Mouse (Mus musculus) natural killer cell, adult 2 months (primary cell): ENCODE measurements around the gene Havcr2.
"Not testable (repeated sequence)": the region's sequence is repeated elsewhere in the genome, so short reads cannot be mapped to it uniquely, and the experiment has no call there.

Experiments used
- DNase-seq, 2 experiments: peaks; one replicate each; pipeline ENCODE4 v3.0.0; 2022; ENCODE audit warnings: low spot score in 2 of 2

The Havcr2 gene

GRCm38 (mm10) chr11:46454453-46455045, at the start of gene Havcr2:
TSS of gene Havcr2 (plus strand) at chr11:46454935.
- peak; percentile 18 to 28 for DNase-seq

GRCm38 (mm10) chr11:46404986-46405385, 49.7 kb upstream of the Havcr2 start:
- DNase-seq = no peak

GRCm38 (mm10) chr11:46406721-46407120, 48.0 kb upstream of the Havcr2 start:
- DNase-seq = no peak

GRCm38 (mm10) chr11:46410018-46410563, 44.6 kb upstream of the Havcr2 start:
- no peak for DNase-seq

- no peak for DNase-seq
Measured at GRCm38 (mm10) chr11:46418438-46418837, 36.3 kb upstream of the Havcr2 start.

- DNase-seq = no peak
Measured at GRCm38 (mm10) chr11:46418860-46419259, 35.9 kb upstream of the Havcr2 start.

- no peak for DNase-seq
Measured at GRCm38 (mm10) chr11:46421086-46421888, 33.4 kb upstream of the Havcr2 start.

- DNase-seq = not testable (repeated sequence)
Measured at GRCm38 (mm10) chr11:46428131-46428530, 26.6 kb upstream of the Havcr2 start.

GRCm38 (mm10) chr11:46430123-46430522, 24.6 kb upstream of the Havcr2 start:
- no peak for DNase-seq

- peak; percentile 75 to 85 for DNase-seq
Measured at GRCm38 (mm10) chr11:46431129-46431528, 23.6 kb upstream of the Havcr2 start.

- no peak for DNase-seq
Measured at GRCm38 (mm10) chr11:46435363-46435762, 19.4 kb upstream of the Havcr2 start.

- peak; percentile 91 to 93 for DNase-seq
Measured at GRCm38 (mm10) chr11:46436760-46437458, 17.8 kb upstream of the Havcr2 start, which contains the start of gene Med7. TSS of gene Med7 (plus strand) at chr11:46436925.

- peak; percentile 32 to 51 for DNase-seq
Measured at GRCm38 (mm10) chr11:46437459-46438000, 17.2 kb upstream of the Havcr2 start.

- DNase-seq = no peak
Measured at GRCm38 (mm10) chr11:46439005-46439543, 15.7 kb upstream of the Havcr2 start.

- DNase-seq = no peak
Measured at GRCm38 (mm10) chr11:46441774-46442173, 13.0 kb upstream of the Havcr2 start.

- no peak for DNase-seq
Measured at GRCm38 (mm10) chr11:46443152-46443551, 11.6 kb upstream of the Havcr2 start.

GRCm38 (mm10) chr11:46443979-46444378, 10.8 kb upstream of the Havcr2 start:
- DNase-seq = no peak

- DNase-seq = no peak
Measured at GRCm38 (mm10) chr11:46446150-46446549, 8.6 kb upstream of the Havcr2 start.

GRCm38 (mm10) chr11:46447644-46448484, 6.9 kb upstream of the Havcr2 start:
- DNase-seq = peak; percentile 15 to 29

GRCm38 (mm10) chr11:46449461-46450080, 5.2 kb upstream of the Havcr2 start:
- no peak for DNase-seq
